Mouse (Mus musculus): Measurements from ENCODE around the gene Trmt44. TPM values are rescaled to one million over a fixed set of nuclear protein-coding genes. Genes with fewer than 3 reads are reported as not detected.
A peak's percentile ranks its signal among the peaks of the same experiment; 100 is the strongest.

Trmt44 gene
- 9.1 and 10.6 TPM in 2 replicates for polyA plus RNA-seq (2015; fragmentation: Nextera tagmentation; extraction: Ambion mirVana)

DNA sequence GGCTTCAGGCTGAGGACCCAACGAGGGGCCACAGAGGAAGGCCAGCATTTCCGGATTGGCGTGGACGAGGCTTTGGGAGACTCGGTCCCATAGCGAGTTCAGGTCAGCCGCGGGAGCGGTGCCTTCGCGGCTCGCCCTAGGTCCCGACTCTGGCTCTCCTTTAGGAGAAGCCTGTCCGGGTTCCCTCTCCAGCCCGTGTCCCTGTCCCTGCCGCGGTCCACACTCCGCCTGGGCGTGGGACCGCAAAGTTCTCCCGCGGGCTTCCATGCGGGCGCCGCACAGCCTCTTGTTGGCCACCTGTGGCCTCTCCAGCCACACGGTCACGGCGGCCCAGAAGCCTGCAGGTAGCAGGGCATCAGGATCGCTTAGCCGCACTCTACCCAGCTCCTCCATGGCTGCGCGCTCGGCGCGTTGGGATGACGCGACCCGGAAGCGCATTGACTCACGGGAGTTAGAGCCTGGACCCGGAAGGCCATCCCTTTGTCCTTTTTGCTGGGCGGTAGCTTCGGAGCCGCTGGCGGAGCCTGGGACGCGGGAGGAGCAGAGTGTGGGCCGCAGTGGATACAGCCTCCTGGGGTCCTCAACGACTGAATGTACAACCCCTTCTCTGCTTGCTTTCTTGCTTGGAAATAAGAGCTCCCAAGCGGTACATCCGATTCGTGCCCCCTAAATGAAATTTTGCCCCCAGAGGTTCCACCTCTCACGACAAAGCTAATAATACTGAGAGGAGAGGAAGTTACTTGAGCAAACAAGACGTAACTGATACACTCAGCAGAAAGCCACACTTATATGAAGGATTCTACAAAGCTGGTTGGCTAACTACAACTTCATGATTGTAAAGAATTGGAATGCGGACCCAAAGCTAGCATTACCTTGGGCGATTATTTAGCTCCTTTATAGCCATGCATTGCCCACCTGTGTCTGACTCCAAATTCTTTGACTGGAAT, at the start of gene Trmt44:
TSS of gene Trmt44 (minus strand) at position 418 of the 947 bp plus-strand sequence.
- H3K9me3 ChIP-seq (ENCODE audit: control insufficient read depth, low read length), result no peaks in the 10 kb centered on the region
- no peaks in the 10 kb centered on the region for H3K27me3 ChIP-seq (ENCODE audit: control insufficient read depth, insufficient read depth, low read depth, low read length)
- peak within 1 kb of the TSS; percentile 82 for H3K9ac ChIP-seq (ENCODE audit: low read length)
- peak within 1 kb of the TSS; percentile 76 for H3K4me3 ChIP-seq (ENCODE audit: low read length)
- H3K36me3 ChIP-seq (ENCODE audit: control insufficient read depth, insufficient read depth, low read length), result peaks cover 11% of the 10 kb centered on the region
- 3% methylated on average over 56 of the region's 56 CpGs for WGBS
- peak within 1 kb of the TSS; percentile 79 for H3K27ac ChIP-seq (ENCODE audit: low read length)
- H3K4me2 ChIP-seq (ENCODE audit: low read depth, low read length), result peak within 1 kb of the TSS; percentile 74
- peaks cover 4% of the 10 kb centered on the region for H3K4me1 ChIP-seq (replicated peaks; ENCODE audit: control insufficient read depth, insufficient read depth, low read length)
- peak; percentile 99 for ATAC-seq (ENCODE audit: low read depth)

- no peak overlapping the region for H3K27ac ChIP-seq (ENCODE audit: low read length)
- H3K4me2 ChIP-seq (ENCODE audit: low read depth, low read length), result no peak overlapping the region
- no peak overlapping the region for H3K4me3 ChIP-seq (ENCODE audit: low read length)
- no peak for ATAC-seq (ENCODE audit: low read depth)
- peaks cover 7% of the 10 kb centered on the region for H3K4me1 ChIP-seq (replicated peaks; ENCODE audit: control insufficient read depth, insufficient read depth, low read length)
- no peaks in the 10 kb centered on the region for H3K9me3 ChIP-seq (ENCODE audit: control insufficient read depth, low read length)
- no peak overlapping the region for H3K9ac ChIP-seq (ENCODE audit: low read length)
- no peaks in the 10 kb centered on the region for H3K27me3 ChIP-seq (ENCODE audit: control insufficient read depth, insufficient read depth, low read depth, low read length)
- H3K36me3 ChIP-seq (ENCODE audit: control insufficient read depth, insufficient read depth, low read length), result no peaks in the 10 kb centered on the region
Measured at GRCm38 (mm10) chr5:35623831-35624230, 49.0 kb upstream of the Trmt44 start.

GRCm38 (mm10) chr5:35621114-35621513, 46.2 kb upstream of the Trmt44 start:
- Histone ChIP-seq H3K4me2 (ENCODE audit: low read depth, low read length) (no peak overlapping the region), H3K27me3 (ENCODE audit: control insufficient read depth, insufficient read depth, low read depth, low read length) (no peaks in the 10 kb centered on the region), H3K4me3 (ENCODE audit: low read length) (no peak overlapping the region), H3K4me1 (replicated peaks; ENCODE audit: control insufficient read depth, insufficient read depth, low read length) (peaks cover 5% of the 10 kb centered on the region; the same call in 1 of the 2 replicates), H3K36me3 (ENCODE audit: control insufficient read depth, insufficient read depth, low read length) (no peaks in the 10 kb centered on the region), H3K9ac (ENCODE audit: low read length) (no peak overlapping the region), H3K9me3 (ENCODE audit: control insufficient read depth, low read length) (no peaks in the 10 kb centered on the region), H3K27ac (ENCODE audit: low read length) (no peak overlapping the region)
- 30% methylated on average over 4 of the region's 4 CpGs for WGBS
- ATAC-seq (ENCODE audit: low read depth), result no peak

GRCm38 (mm10) chr5:35616943-35617342, 42.1 kb upstream of the Trmt44 start:
- Histone ChIP-seq H3K4me3 (ENCODE audit: low read length) (no peak overlapping the region), H3K9ac (ENCODE audit: low read length) (no peak overlapping the region), H3K27ac (ENCODE audit: low read length) (no peak overlapping the region), H3K4me2 (ENCODE audit: low read depth, low read length) (no peak overlapping the region), H3K4me1 (replicated peaks; ENCODE audit: control insufficient read depth, insufficient read depth, low read length) (no peaks in the 10 kb centered on the region; the same call in 1 of the 2 replicates), H3K9me3 (ENCODE audit: control insufficient read depth, low read length) (no peaks in the 10 kb centered on the region), H3K27me3 (ENCODE audit: control insufficient read depth, insufficient read depth, low read depth, low read length) (no peaks in the 10 kb centered on the region), H3K36me3 (ENCODE audit: control insufficient read depth, insufficient read depth, low read length) (no peaks in the 10 kb centered on the region)
- 0 out of 2 replicates have a peak, but pooled peaks have one; percentile 19 for ATAC-seq (ENCODE audit: low read depth)
- WGBS, result 38% methylated on average over 5 of the region's 5 CpGs

- ATAC-seq (ENCODE audit: low read depth), result no peak
- Histone ChIP-seq H3K36me3 (ENCODE audit: control insufficient read depth, insufficient read depth, low read length) (no peaks in the 10 kb centered on the region), H3K9me3 (ENCODE audit: control insufficient read depth, low read length) (no peaks in the 10 kb centered on the region), H3K4me3 (ENCODE audit: low read length) (no peak overlapping the region), H3K4me2 (ENCODE audit: low read depth, low read length) (no peak overlapping the region), H3K27ac (ENCODE audit: low read length) (no peak overlapping the region), H3K9ac (ENCODE audit: low read length) (no peak overlapping the region), H3K27me3 (ENCODE audit: control insufficient read depth, insufficient read depth, low read depth, low read length) (no peaks in the 10 kb centered on the region), H3K4me1 (replicated peaks; ENCODE audit: control insufficient read depth, insufficient read depth, low read length) (peaks cover 10% of the 10 kb centered on the region)
- WGBS, result 81% methylated on average over 8 of the region's 8 CpGs
Measured at GRCm38 (mm10) chr5:35612722-35613121, 37.9 kb upstream of the Trmt44 start.

GRCm38 (mm10) chr5:35611900-35612299, 37.0 kb upstream of the Trmt44 start:
- no peak overlapping the region for H3K27ac ChIP-seq (ENCODE audit: low read length)
- H3K4me2 ChIP-seq (ENCODE audit: low read depth, low read length), result no peak overlapping the region
- H3K9me3 ChIP-seq (ENCODE audit: control insufficient read depth, low read length), result no peaks in the 10 kb centered on the region
- no peak overlapping the region for H3K9ac ChIP-seq (ENCODE audit: low read length)
- 68% methylated on average over 11 of the region's 11 CpGs for WGBS
- H3K27me3 ChIP-seq (ENCODE audit: control insufficient read depth, insufficient read depth, low read depth, low read length), result no peaks in the 10 kb centered on the region
- H3K36me3 ChIP-seq (ENCODE audit: control insufficient read depth, insufficient read depth, low read length), result no peaks in the 10 kb centered on the region
- H3K4me3 ChIP-seq (ENCODE audit: low read length), result no peak overlapping the region
- peaks cover 15% of the 10 kb centered on the region for H3K4me1 ChIP-seq (replicated peaks; ENCODE audit: control insufficient read depth, insufficient read depth, low read length)
- no peak for ATAC-seq (ENCODE audit: low read depth)

DNA sequence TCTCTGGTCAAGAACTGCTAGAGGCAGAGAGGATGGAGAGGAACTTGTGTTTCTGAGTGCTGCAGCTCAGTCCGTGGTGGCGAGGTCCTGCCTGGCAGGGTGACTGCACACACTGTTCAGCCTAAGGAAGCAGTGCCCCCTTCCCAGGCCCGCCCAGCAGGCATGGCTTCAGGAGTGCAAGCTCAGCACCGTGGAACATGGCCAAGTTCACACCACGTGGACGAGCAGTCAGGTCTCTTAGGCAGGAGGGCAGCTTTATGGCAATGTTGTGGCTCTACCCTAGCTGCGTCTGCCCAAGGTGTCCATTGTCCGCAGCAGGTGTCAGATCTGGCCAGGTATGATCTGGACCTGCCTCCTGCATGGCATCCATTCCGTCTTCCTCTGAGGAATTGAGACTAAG, 36.3 kb upstream of the Trmt44 start:
- H3K27me3 ChIP-seq (ENCODE audit: control insufficient read depth, insufficient read depth, low read depth, low read length), result no peaks in the 10 kb centered on the region
- no peak overlapping the region for H3K4me2 ChIP-seq (ENCODE audit: low read depth, low read length)
- H3K9me3 ChIP-seq (ENCODE audit: control insufficient read depth, low read length), result no peaks in the 10 kb centered on the region
- no peaks in the 10 kb centered on the region for H3K36me3 ChIP-seq (ENCODE audit: control insufficient read depth, insufficient read depth, low read length)
- 77% methylated on average over 9 of the region's 9 CpGs for WGBS
- no peak overlapping the region for H3K27ac ChIP-seq (ENCODE audit: low read length)
- no peak for ATAC-seq (ENCODE audit: low read depth)
- H3K9ac ChIP-seq (ENCODE audit: low read length), result no peak overlapping the region
- peaks cover 15% of the 10 kb centered on the region for H3K4me1 ChIP-seq (replicated peaks; ENCODE audit: control insufficient read depth, insufficient read depth, low read length)
- no peak overlapping the region for H3K4me3 ChIP-seq (ENCODE audit: low read length)

GRCm38 (mm10) chr5:35610381-35610780, 35.5 kb upstream of the Trmt44 start:
- H3K36me3 ChIP-seq (ENCODE audit: control insufficient read depth, insufficient read depth, low read length), result no peaks in the 10 kb centered on the region
- no peak overlapping the region for H3K4me3 ChIP-seq (ENCODE audit: low read length)
- 86% methylated on average over 7 of the region's 7 CpGs for WGBS
- H3K27ac ChIP-seq (ENCODE audit: low read length), result no peak overlapping the region
- no peaks in the 10 kb centered on the region for H3K27me3 ChIP-seq (ENCODE audit: control insufficient read depth, insufficient read depth, low read depth, low read length)
- ATAC-seq (ENCODE audit: low read depth), result no peak
- H3K4me1 ChIP-seq (replicated peaks; ENCODE audit: control insufficient read depth, insufficient read depth, low read length), result peaks cover 15% of the 10 kb centered on the region
- no peaks in the 10 kb centered on the region for H3K9me3 ChIP-seq (ENCODE audit: control insufficient read depth, low read length)
- no peak overlapping the region for H3K9ac ChIP-seq (ENCODE audit: low read length)
- H3K4me2 ChIP-seq (ENCODE audit: low read depth, low read length), result no peak overlapping the region

- Histone ChIP-seq H3K4me1 (replicated peaks; ENCODE audit: control insufficient read depth, insufficient read depth, low read length) (peaks cover 15% of the 10 kb centered on the region), H3K27me3 (ENCODE audit: control insufficient read depth, insufficient read depth, low read depth, low read length) (no peaks in the 10 kb centered on the region), H3K4me2 (ENCODE audit: low read depth, low read length) (no peak overlapping the region), H3K36me3 (ENCODE audit: control insufficient read depth, insufficient read depth, low read length) (no peaks in the 10 kb centered on the region; the same call in 1 of the 2 replicates), H3K9me3 (ENCODE audit: control insufficient read depth, low read length) (no peaks in the 10 kb centered on the region), H3K4me3 (ENCODE audit: low read length) (no peak overlapping the region), H3K9ac (ENCODE audit: low read length) (no peak overlapping the region), H3K27ac (ENCODE audit: low read length) (no peak overlapping the region)
- no peak for ATAC-seq (ENCODE audit: low read depth)
- 68% methylated on average over 2 of the region's 2 CpGs for WGBS
Measured at GRCm38 (mm10) chr5:35609971-35610370, 35.1 kb upstream of the Trmt44 start.
